18 mouse cellular contexts compared by ENCODE assay signal in genomic region chr6:61567551-61567950, GRCm38 (mm10).
"Had no signal": no experiment of that assay in that cellular context is flagged by ENCODE, and none has a peak within 500 bp of the region (broad histone marks: within the 10 kb centered on the region; RNA-seq: fewer than 3 reads in every experiment).

No protein-coding gene starts in this region.

- H3K9ac ChIP-seq: limb, embryonic 12.5 days; limb, embryonic 15.5 days; liver, embryonic 14.5 days; liver, postnatal 0 days; lung, embryonic 14.5 days; midbrain, embryonic 12.5 days; midbrain, embryonic 15.5 days; neural tube, embryonic 12.5 days; neural tube, embryonic 15.5 days had no signal

- H3K9me3 ChIP-seq: limb, embryonic 12.5 days; limb, embryonic 15.5 days; midbrain, embryonic 12.5 days; midbrain, embryonic 15.5 days; neural tube, embryonic 12.5 days; neural tube, embryonic 15.5 days had no signal

- H3K36me3 ChIP-seq: limb, embryonic 12.5 days; limb, embryonic 15.5 days; midbrain, embryonic 12.5 days; midbrain, embryonic 15.5 days; neural tube, embryonic 12.5 days; neural tube, embryonic 15.5 days had no signal

- H3K4me3 ChIP-seq: limb, embryonic 12.5 days; limb, embryonic 15.5 days; midbrain, embryonic 12.5 days; midbrain, embryonic 15.5 days; neural tube, embryonic 12.5 days; neural tube, embryonic 15.5 days had no signal

- H3K27me3 ChIP-seq: limb, embryonic 12.5 days; limb, embryonic 15.5 days; midbrain, embryonic 12.5 days; midbrain, embryonic 15.5 days; neural tube, embryonic 12.5 days; neural tube, embryonic 15.5 days had no signal

- H3K4me1 ChIP-seq: limb, embryonic 12.5 days; limb, embryonic 15.5 days; midbrain, embryonic 12.5 days; midbrain, embryonic 15.5 days; neural tube, embryonic 12.5 days; neural tube, embryonic 15.5 days had no signal

- DNase-seq: kidney, adult 9 months; kidney, postnatal 14 days; kidney, postnatal 4 days; left cerebral cortex, postnatal 4 days; liver, postnatal 0 days; lung, embryonic 14.5 days; thymus, adult 18-20 months; thymus, postnatal 36 days had no signal

- H3K4me2 ChIP-seq: limb, embryonic 12.5 days; limb, embryonic 15.5 days; liver, embryonic 11.5 days; lung, embryonic 14.5 days; midbrain, embryonic 12.5 days; midbrain, embryonic 15.5 days; neural tube, embryonic 12.5 days; neural tube, embryonic 15.5 days had no signal

- ATAC-seq: liver, postnatal 0 days; lung, postnatal 0 days; midbrain, embryonic 15.5 days had no signal

- H3K27ac ChIP-seq: limb, embryonic 12.5 days; limb, embryonic 15.5 days; liver, embryonic 14.5 days; macrophage; midbrain, embryonic 12.5 days; midbrain, embryonic 15.5 days; neural tube, embryonic 12.5 days; neural tube, embryonic 15.5 days had no signal
